Mouse (Mus musculus) Muller cell, postnatal 12 days (primary cell): ENCODE results near the gene Agpat2.

Source experiments
- DNase-seq: peaks from one replicate; pipeline ENCODE4 v3.0.0-alpha.2; 2015; ENCODE audit errors: inconsistent ontology term

The Agpat2 gene

GRCm38 (mm10) chr2:26626081-26626480 lies 21.9 kb upstream of the Agpat2 start:
- no peak for DNase-seq

- DNase-seq, result no peak
These were observed 21.2 kb upstream of the Agpat2 start for GRCm38 (mm10) chr2:26625419-26625818.

GRCm38 (mm10) chr2:26622984-26623383 lies 18.8 kb upstream of the Agpat2 start:
- no peak for DNase-seq

- peak; percentile 65 for DNase-seq
These were observed 17.0 kb upstream of the Agpat2 start for GRCm38 (mm10) chr2:26621246-26621645.

- no peak for DNase-seq
These were observed 13.7 kb upstream of the Agpat2 start for GRCm38 (mm10) chr2:26617928-26618327.

GRCm38 (mm10) chr2:26617331-26617730 lies 13.1 kb upstream of the Agpat2 start:
- DNase-seq, result no peak

- no peak for DNase-seq
These were observed 11.4 kb upstream of the Agpat2 start for GRCm38 (mm10) chr2:26615459-26616124.

- DNase-seq, result no peak
These were observed 10.7 kb upstream of the Agpat2 start for GRCm38 (mm10) chr2:26614903-26615302.

GRCm38 (mm10) chr2:26611896-26612295 lies 7.7 kb upstream of the Agpat2 start:
- DNase-seq, result no peak

- no peak for DNase-seq
These were observed 6.8 kb upstream of the Agpat2 start for GRCm38 (mm10) chr2:26611054-26611453.

GRCm38 (mm10) chr2:26610526-26610925 lies 6.3 kb upstream of the Agpat2 start:
- peak; percentile 26 for DNase-seq

- no peak for DNase-seq
These were observed 5.0 kb upstream of the Agpat2 start for GRCm38 (mm10) chr2:26609261-26609661.

GRCm38 (mm10) chr2:26608781-26609180 lies 4.6 kb upstream of the Agpat2 start:
- no peak for DNase-seq

GRCm38 (mm10) chr2:26607056-26607910 lies 3.1 kb upstream of the Agpat2 start:
- DNase-seq, result peak; percentile 17

- DNase-seq, result no peak
These were observed 2.4 kb upstream of the Agpat2 start for GRCm38 (mm10) chr2:26606579-26606978.

- DNase-seq, result no peak
These were observed 1.1 kb upstream of the Agpat2 start for GRCm38 (mm10) chr2:26605331-26605730.

GRCm38 (mm10) chr2:26603159-26603558 lies 1.1 kb downstream of the Agpat2 start:
- DNase-seq, result no peak

GRCm38 (mm10) chr2:26602631-26603030 lies 1.6 kb downstream of the Agpat2 start:
- no peak for DNase-seq

- no peak for DNase-seq
These were observed 2.6 kb downstream of the Agpat2 start for GRCm38 (mm10) chr2:26601595-26601994.

- DNase-seq, result no peak
These were observed 3.6 kb downstream of the Agpat2 start for GRCm38 (mm10) chr2:26600664-26601063.

GRCm38 (mm10) chr2:26599965-26600364 lies 4.3 kb downstream of the Agpat2 start:
- DNase-seq, result no peak

- DNase-seq, result no peak
These were observed 5.8 kb downstream of the Agpat2 start for GRCm38 (mm10) chr2:26598462-26598861.

GRCm38 (mm10) chr2:26597810-26598209 lies 6.4 kb downstream of the Agpat2 start:
- no peak for DNase-seq
